Mouse (Mus musculus) induced T-regulatory cell, adult 2 months (primary cell): Measurements from ENCODE around the gene P2rx7.

Experiments
- DNase-seq: peaks from one replicate; pipeline ENCODE4 v3.0.0-alpha.2; 2012; ENCODE audit warnings: low read depth

Gene P2rx7

DNA sequence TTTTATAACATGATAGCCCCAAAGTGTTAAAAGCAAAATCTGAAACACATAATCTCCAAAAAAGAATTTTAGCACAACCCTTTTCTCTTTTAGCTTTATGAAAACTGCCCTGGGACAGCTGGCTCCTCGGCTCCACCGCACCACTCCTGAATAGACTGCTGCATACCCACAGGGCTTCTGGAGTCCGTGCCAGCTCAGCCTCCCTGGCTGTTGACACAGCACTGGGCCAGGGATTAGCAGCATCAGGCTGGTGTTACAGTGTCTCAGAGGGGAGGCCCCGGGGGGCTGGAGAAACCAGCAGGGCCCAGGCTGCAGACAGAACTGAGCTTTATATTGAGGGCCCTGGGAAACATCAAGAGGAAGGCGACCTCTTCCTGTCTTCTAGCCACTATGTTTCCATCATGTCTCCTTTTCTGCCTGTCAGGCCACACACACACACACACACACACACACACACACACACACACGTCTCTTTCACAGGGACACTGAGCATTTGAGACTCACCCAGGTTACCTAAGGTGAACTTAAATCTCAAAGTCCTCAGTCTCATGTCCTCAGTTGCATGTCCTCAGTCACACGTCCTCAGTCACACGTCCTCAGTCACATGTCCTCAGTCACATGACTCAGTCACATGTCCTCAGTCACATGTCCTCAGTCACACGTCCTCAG lies 3.7 kb downstream of the P2rx7 start:
- peak; percentile 64 for DNase-seq

GRCm38 (mm10) chr5:122647952-122648374 lies 4.3 kb downstream of the P2rx7 start:
- DNase-seq: peak; percentile 29

GRCm38 (mm10) chr5:122649264-122649663 lies 5.6 kb downstream of the P2rx7 start:
- no peak for DNase-seq

- DNase-seq: peak; percentile 63
These were observed 6.4 kb downstream of the P2rx7 start for GRCm38 (mm10) chr5:122650100-122650499.

DNA sequence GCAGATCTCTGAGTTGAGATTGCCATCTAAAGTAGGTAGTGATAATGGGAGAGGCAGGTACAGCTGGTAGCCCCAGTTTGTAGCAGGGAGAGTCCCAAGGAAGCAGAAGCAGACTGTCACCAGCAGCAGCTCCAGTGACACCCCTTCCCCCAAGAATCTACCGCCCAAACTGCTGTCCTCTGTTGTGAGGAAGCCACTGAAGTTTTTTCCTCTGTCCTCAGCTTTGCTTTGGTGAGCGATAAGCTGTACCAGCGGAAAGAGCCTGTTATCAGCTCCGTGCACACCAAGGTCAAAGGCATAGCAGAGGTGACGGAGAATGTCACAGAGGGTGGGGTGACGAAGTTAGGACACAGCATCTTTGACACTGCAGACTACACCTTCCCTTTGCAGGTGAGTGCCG lies 8.8 kb downstream of the P2rx7 start:
- peak; percentile 83 for DNase-seq

DNA sequence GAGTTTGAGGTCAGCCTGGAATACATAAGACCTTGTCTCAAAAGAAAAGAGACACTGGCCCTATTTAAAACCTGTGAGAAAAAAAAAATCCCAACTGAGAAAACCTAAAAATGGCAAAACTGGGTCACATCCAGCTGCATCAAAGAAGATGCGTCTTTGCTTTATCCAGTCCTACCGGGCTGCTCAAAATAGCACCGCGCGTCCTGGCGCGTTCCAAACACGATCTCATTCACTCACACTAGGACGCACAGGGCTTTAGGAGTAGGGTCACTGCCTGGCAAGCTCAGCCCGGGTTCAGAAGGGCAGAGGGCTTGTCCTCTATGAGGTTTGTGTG lies 9.4 kb downstream of the P2rx7 start:
- no peak for DNase-seq

- peak; percentile 89 for DNase-seq
These were observed 9.9 kb downstream of the P2rx7 start for GRCm38 (mm10) chr5:122653446-122654267.

- peak; percentile 46 for DNase-seq
These were observed 10.5 kb downstream of the P2rx7 start for GRCm38 (mm10) chr5:122654268-122654573.

DNA sequence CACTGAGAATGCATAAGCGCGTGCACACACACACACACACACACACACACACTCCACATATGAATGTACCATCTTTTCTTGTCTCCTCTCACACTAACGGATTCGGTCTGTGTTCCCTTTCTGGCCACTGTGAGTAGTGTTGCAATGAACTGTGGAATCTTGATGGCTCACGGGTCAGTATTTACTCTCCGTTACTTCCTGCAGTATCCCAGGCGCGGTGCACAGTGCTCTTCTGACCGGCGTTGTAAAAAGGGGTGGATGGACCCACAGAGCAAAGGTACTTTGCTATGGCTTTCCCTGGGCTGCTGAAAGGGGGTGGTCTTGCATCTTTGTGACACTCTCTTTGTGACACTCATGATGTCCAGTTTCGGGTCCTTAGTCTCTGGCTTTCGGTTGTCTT lies 13.1 kb downstream of the P2rx7 start:
- no peak for DNase-seq

DNA sequence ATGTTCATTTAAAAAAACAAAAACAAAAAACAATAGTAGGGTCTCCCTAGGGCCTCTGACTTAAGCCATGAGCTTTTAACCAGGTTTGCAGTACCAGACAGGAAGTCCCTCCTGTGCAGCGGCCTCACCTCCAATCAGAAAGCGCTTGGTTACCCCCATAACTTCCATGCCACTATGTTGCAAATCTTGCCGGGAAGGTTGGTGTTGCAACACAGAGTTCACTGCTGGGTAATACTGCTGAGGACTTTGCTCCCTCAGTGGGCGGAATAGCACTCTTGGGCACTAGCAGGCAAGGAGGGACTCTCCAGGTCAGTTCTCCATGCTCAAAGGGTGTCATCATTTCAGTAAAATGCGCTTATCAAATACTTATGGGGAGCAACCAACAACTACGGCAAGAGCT lies 18.8 kb downstream of the P2rx7 start:
- DNase-seq: no peak

DNA sequence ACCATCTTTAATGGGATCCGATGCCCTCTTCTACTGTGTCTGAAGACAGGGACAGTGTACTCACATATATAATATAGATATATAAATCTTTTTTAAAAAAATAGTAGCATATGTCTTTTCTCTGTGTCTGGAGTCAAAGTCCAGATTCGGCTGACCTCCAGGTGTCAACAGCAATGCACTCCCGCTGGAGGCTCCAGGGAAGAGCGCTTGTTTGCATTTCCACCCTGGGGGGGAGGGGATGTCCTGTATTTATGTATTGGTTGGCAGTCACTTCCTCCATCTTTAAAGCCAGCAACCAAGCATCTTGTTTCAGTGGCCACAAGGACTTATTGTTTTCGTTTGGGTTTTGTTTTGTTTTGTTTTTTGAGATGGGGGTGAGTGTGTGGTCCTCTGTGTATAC lies 21.3 kb downstream of the P2rx7 start:
- DNase-seq: no peak

- DNase-seq: no peak
These were observed 25.5 kb downstream of the P2rx7 start for GRCm38 (mm10) chr5:122668981-122669897.

DNA sequence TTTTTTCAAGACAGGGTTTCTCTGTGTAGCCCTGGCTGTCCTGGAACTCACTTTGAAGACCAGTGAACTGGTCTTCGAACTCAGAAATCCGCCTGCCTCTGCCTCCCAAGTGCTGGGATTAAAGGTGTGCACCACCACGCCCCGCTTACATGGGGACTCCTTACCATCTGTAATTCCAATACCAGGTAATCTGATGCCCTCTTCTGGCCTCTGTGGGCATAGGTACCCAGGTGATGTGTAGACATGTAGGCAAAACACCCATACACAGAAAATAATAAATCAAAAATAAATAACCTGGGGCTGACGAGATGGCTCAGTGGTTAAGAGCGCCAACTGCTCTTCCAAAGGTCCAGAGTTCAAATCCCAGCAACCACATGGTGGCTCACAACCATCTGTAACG lies 27.9 kb downstream of the P2rx7 start:
- peak; percentile 66 for DNase-seq

DNA sequence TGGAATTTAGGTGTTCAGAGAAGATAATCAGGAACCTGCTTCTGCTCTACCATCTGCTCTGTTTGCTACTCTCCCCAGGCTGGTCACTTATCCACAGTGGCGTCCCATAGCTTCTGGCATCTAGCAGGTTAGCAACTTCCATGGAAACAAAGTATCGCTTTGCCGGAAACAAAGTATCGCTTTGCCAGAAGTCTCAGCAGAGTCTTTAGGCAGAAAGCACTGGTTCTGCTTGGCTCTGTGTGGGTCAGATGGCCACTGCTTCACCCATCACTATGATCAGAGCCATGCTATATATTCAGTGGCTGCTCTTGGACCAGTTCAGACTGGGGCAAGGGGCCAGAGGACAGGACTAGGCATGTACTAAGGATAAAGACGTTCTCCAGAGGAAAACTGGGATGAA lies 28.6 kb downstream of the P2rx7 start:
- no peak for DNase-seq

GRCm38 (mm10) chr5:122676002-122676401 lies 32.3 kb downstream of the P2rx7 start:
- DNase-seq: no peak

DNA sequence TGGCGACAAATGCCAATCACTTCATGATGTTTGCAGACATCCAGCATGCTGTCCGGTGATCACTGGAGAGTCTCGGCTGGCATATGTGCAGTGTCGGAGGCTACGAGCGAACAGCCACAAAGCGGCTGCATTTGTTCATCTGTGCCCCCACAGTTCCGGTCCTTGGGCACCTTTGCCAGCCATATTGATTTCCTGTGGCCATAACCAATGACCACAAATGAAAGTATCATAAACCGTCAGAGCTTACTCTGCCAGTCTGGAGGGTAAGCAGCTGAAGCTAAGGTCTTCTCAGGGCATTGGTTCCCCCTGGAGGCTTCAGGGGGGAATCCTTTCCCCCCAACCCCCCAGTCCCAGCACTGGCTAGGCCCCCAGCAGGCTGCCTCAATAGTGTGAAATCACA lies 34.3 kb downstream of the P2rx7 start:
- DNase-seq: peak; percentile 64

DNA sequence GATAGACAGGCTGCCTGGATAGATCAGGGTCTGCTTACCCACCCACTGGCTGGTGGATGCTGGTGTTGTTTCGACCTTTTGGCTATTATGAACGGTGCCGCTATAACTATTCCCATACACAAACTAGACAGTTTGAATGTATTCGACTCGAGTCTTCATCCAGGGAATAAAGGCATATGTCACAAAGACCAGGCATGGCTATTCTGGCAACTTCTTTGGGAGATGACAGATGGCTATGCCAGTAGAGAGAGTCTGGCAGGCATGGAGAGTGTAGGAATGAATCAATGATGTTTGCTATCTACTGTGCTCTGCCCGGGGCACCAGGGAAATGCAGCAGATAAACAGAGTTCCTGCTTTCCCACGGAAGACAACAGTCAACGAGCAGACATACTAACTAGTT lies 36.2 kb downstream of the P2rx7 start:
- DNase-seq: no peak

DNA sequence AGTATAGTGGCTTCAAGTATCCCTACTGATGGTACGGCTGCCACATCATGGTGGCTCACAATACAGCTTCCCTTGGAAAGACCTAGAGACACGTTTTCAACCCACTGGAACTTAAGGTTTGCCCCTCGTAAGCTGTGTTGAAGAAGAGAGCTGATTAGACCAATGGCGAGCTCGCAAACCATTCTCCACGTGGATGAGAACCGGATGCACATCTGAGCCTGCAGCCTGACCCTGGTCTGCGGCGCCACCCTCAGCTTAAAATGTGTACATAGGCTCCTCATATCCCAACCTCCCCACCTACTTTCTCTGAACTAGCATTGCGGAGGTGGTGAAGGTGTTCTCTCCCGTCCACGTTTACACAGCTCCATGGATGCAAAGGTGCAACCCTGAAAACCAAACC lies 37.6 kb downstream of the P2rx7 start:
- DNase-seq: no peak

GRCm38 (mm10) chr5:122683926-122684325 lies 40.2 kb downstream of the P2rx7 start:
- DNase-seq: no peak

DNA sequence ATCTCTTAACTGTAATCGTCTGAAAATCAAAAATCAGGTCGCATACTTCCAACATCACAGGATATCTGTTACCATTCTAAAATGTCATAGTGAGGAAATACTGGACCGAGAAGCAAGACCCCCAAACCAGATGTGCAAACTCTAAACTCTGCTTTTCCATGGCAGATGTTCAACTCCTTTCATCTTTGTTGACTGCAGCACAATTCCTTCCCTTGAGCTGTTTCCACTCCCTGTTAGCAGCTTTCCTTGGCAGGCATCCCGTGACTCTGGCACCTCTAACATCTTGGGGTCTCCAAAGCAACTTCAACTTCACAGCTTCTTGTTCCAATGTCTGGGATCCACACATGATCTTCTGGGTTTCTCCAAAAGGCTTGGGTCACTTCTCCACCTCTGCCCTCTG lies 43.7 kb downstream of the P2rx7 start:
- no peak for DNase-seq

- DNase-seq: no peak
These were observed 45.4 kb downstream of the P2rx7 start for GRCm38 (mm10) chr5:122689153-122689552.

DNA sequence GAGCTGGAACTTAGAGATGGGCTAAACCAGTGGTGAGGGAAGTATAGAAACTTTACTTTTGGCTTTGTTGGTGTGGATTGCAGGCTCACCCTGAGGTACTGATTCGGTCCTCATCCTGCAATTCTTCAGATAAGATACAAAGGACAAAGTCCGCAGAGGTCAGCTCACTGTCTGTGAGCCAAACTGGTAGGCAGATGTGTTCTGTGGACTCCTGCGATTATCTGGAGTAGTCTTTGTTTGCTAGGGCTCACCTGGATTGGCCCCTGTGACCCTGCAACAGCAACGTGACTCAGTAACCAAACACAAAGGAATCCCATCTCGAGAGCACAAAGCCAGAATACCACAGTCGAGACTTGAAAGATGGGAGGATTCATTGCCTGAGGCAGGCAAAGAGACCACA lies 46.8 kb downstream of the P2rx7 start:
- DNase-seq: no peak
